In the genomic region with DNA sequence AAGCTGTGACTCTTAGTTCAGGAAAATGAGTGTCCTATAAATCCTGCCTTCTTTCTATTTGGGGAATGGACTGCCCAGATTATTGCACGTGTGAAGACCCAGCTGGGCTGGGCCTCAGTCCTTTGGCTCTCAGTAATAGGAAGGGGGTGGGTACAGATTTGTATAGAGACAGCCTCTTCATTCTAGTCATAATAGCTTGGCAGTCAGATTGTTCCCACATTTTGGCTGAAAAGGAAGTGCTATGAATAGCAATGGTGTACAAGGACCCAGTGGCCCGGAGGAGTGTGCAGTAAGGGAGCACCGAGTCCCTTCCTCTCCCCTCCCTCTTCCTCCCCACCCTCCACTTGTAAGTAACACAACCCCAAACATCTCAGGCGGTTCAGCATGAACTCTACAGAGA, we compare ENCODE assay signal across 11 mouse cellular contexts.
DNase-seq lines count a peak whose midpoint lies in the region; ATAC-seq and TF ChIP-seq lines count a peak whose summit lies in the region.
"Had no signal": no experiment of that assay in that cellular context is flagged by ENCODE, and none has a peak within 500 bp of the region (broad histone marks: within the 10 kb centered on the region; RNA-seq: fewer than 3 reads in every experiment).

No protein-coding gene starts in this region.

- H3K9ac ChIP-seq in forebrain, postnatal 0 days, result no peak overlapping the region
- H3K9ac ChIP-seq in kidney, postnatal 0 days (ENCODE audit: low read depth, low read length), result no peak overlapping the region

- DNase-seq in kidney, adult 9 months, result peak; percentile 36
- no peak for DNase-seq in kidney, adult 18-20 months
- peak; percentile 50 for DNase-seq in brain, adult 2 months (ENCODE audit: low read depth, low spot score)
- DNase-seq in forebrain, postnatal 0 days, result peak; percentile 35
- peak; percentile 64 for DNase-seq in kidney, postnatal 0 days (ENCODE audit: low spot score)
- DNase-seq in ovary, postnatal 36 days (ENCODE audit: low spot score), result no peak
- no peak for DNase-seq in embryo, embryonic 10 days (ENCODE audit: low spot score)
- DNase-seq in ovary, postnatal 10 days (ENCODE audit: low spot score), result no peak
- DNase-seq: cerebellum, adult 9-10 months; thymus, postnatal 14 days had no signal

- peaks cover 12% of the 10 kb centered on the region for H3K4me1 ChIP-seq in forebrain, postnatal 0 days (ENCODE audit: insufficient read depth)
- no peaks in the 10 kb centered on the region for H3K4me1 ChIP-seq in kidney, postnatal 0 days (replicated peaks; ENCODE audit: insufficient read depth, low read length)

- peak; percentile 54 for ATAC-seq in forebrain, postnatal 0 days
- ATAC-seq in kidney, postnatal 0 days (replicated peaks; ENCODE audit: low FRiP score, low read depth), result peak; percentile 29; the same call in 1 of the 2 replicates
- ATAC-seq: inflammation-experienced regulatory T-cells, adult 6 months had no signal

- no peaks in the 10 kb centered on the region for H3K9me3 ChIP-seq in forebrain, postnatal 0 days (ENCODE audit: low read length)
- no peaks in the 10 kb centered on the region for H3K9me3 ChIP-seq in kidney, postnatal 0 days (replicated peaks; ENCODE audit: low read length)

- no peaks in the 10 kb centered on the region for H3K27me3 ChIP-seq in forebrain, postnatal 0 days (ENCODE audit: insufficient read depth, low read length)
- H3K27me3 ChIP-seq in kidney, postnatal 0 days (ENCODE audit: insufficient read depth, low read length), result no peaks in the 10 kb centered on the region

- no peak overlapping the region for H3K4me2 ChIP-seq in forebrain, postnatal 0 days (ENCODE audit: low read depth)
- H3K4me2 ChIP-seq in kidney, postnatal 0 days (ENCODE audit: low read length), result no peak overlapping the region

- TF ChIP-seq CTCF in forebrain, postnatal 0 days (IDR thresholded peaks at IDR 0.05; ENCODE audit: low read depth), result no peak
- no peak for TF ChIP-seq CTCF in kidney, postnatal 0 days (IDR thresholded peaks at IDR 0.05; ENCODE audit: low read depth)

- 11% methylated on average over 4 of the region's 4 CpGs for WGBS in forebrain, postnatal 0 days
- 50% methylated on average over 4 of the region's 4 CpGs for WGBS in kidney, postnatal 0 days

- H3K27ac ChIP-seq in forebrain, postnatal 0 days (ENCODE audit: low read depth, low read length), result no peak overlapping the region; the same call in 1 of the 2 replicates
- H3K27ac ChIP-seq in kidney, postnatal 0 days, result no peak overlapping the region

- no peaks in the 10 kb centered on the region for H3K36me3 ChIP-seq in forebrain, postnatal 0 days (ENCODE audit: insufficient read depth)
- H3K36me3 ChIP-seq in kidney, postnatal 0 days (ENCODE audit: insufficient read depth, low read length), result no peaks in the 10 kb centered on the region

- no peak overlapping the region for H3K4me3 ChIP-seq in forebrain, postnatal 0 days (ENCODE audit: low read depth, low read length)
- H3K4me3 ChIP-seq in kidney, postnatal 0 days (replicated peaks; ENCODE audit: low read depth, low read length), result no peak overlapping the region

Comparison
In these comparisons a context has a peak if more than half of its experiments do, and no peak if none do; other contexts are left out.
1. DNase-seq: peak in kidney, adult 9 months (single experiment), brain, adult 2 months (single experiment), forebrain, postnatal 0 days (single experiment) and kidney, postnatal 0 days (single experiment); none in kidney, adult 18-20 months (single experiment), ovary, postnatal 36 days (single experiment), embryo, embryonic 10 days (single experiment) and ovary, postnatal 10 days (single experiment).